Mouse (Mus musculus) G1E (cell line): ENCODE results near the gene Atf6b. TPM values are rescaled to one million over a fixed set of nuclear protein-coding genes. Genes with fewer than 3 reads are reported as not detected.

Experiments used
- ATAC-seq: 2 replicates; pipeline ENCODE4 v1.8.0; 2016; ENCODE audit warnings: mild to moderate bottlenecking; ENCODE audit not compliant: insufficient number of reproducible peaks, poor library complexity, low FRiP score, severe bottlenecking; ENCODE audit errors: extremely low read depth
- DNase-seq: peaks from one replicate; pipeline ENCODE4 v3.0.0; 2012; ENCODE audit warnings: low spot score
- H3K27me3 ChIP-seq: 2 replicates; pipeline ENCODE4 v1.6.1; 2012; ENCODE audit warnings: mild to moderate bottlenecking, low read length, inconsistent platforms; ENCODE audit not compliant: insufficient read depth
- H3K36me3 ChIP-seq: replicated peaks from 2 replicates; pipeline ENCODE3; 2012; ENCODE audit warnings: mild to moderate bottlenecking, inconsistent platforms
- H3K4me1 ChIP-seq: 2 replicates; pipeline ENCODE4 v1.6.1; 2012; ENCODE audit warnings: low read depth, low read length, inconsistent platforms, mixed read lengths; ENCODE audit not compliant: insufficient read depth
- H3K4me3 ChIP-seq: 2 replicates; pipeline ENCODE4 v1.5.1; 2012; ENCODE audit warnings: low read depth, mild to moderate bottlenecking, inconsistent platforms, low read length, moderate library complexity, mixed read lengths
- H3K9me3 ChIP-seq: replicated peaks from 2 replicates; pipeline ENCODE4 v1.6.1; 2012; ENCODE audit warnings: inconsistent platforms
- CTCF ChIP-seq: IDR thresholded peaks from 2 replicates; pipeline ENCODE4 v1.5.1; 2012; ENCODE audit warnings: low read depth, low read length, inconsistent platforms, mixed read lengths
- GATA1 ChIP-seq: IDR thresholded peaks from 2 replicates; pipeline ENCODE4 v1.6.1; 2012; ENCODE audit warnings: borderline replicate concordance, low read length, inconsistent platforms, mixed read lengths
- GATA2 ChIP-seq: IDR thresholded peaks from 2 replicates; pipeline ENCODE4 v1.6.1; 2012; ENCODE audit warnings: low read depth, low read length, inconsistent platforms, borderline replicate concordance
- POLR2AphosphoS5 ChIP-seq: IDR thresholded peaks from 2 replicates; pipeline ENCODE4 v1.6.1; 2012; ENCODE audit warnings: low read depth, low read length, inconsistent platforms; ENCODE audit not compliant: insufficient replicate concordance
- TAL1 ChIP-seq: conservative IDR thresholded peaks from 2 replicates; pipeline ENCODE4 v1.6.1; 2012; ENCODE audit warnings: low read depth, low read length, inconsistent platforms, mixed read lengths
- polyA plus RNA-seq: library from polyadenylated mRNA; stranded (reverse); fragments of >175 nt; gene quantifications from 2 replicates; pipeline ENCODE4 v1.2.3, GENCODE M21; 2012
- total RNA-seq, 2 experiments: library from RNA; stranded (forward) in 1 of 2; stranded (reverse) in 1 of 2; fragments of 200-1000 nt in 1 of 2; fragments of >200 nt in 1 of 2; fragmentation: Nextera tagmentation in 1 of 2; gene quantifications; 2 replicates each; pipeline ENCODE4 v1.2.3; 2014 to 2017

Atf6b gene
- total and polyA plus RNA-seq, 3 experiments = 9.2 to 89.0 (median 20.5) TPM

GRCm38 (mm10) chr17:34613830-34614229, 33.1 kb upstream of the Atf6b start:
- DNase-seq = no peak
- H3K36me3 ChIP-seq = peaks cover 85% of the 10 kb centered on the region

GRCm38 (mm10) chr17:34615871-34616270, 31.1 kb upstream of the Atf6b start, which contains the start of gene Egfl8:
Gene Egfl8 (minus strand): TSS chr17:34615971.
- no peak for TF ChIP-seq TAL1
- no peak for TF ChIP-seq GATA2
- TF ChIP-seq CTCF = no peak
- no peak for TF ChIP-seq GATA1
- no peak for ATAC-seq
- DNase-seq = no peak
- Histone ChIP-seq H3K27me3 (peaks cover 3% of the 10 kb centered on the region; the same call in 1 of the 2 replicates), H3K9me3 (no peaks in the 10 kb centered on the region), H3K4me3 (no peak within 1 kb of the TSS), H3K4me1 (peaks cover 62% of the 10 kb centered on the region), H3K36me3 (peaks cover 71% of the 10 kb centered on the region)

More at GRCm38 (mm10) chr17:34613830-34614229, 33.1 kb upstream of the Atf6b start:
- Histone ChIP-seq H3K9me3 (no peaks in the 10 kb centered on the region), H3K4me1 (peaks cover 78% of the 10 kb centered on the region), H3K27me3 (no peaks in the 10 kb centered on the region), H3K4me3 (peak overlapping the region; percentile 61; the same call in 1 of the 2 replicates)
- no peak for TF ChIP-seq CTCF
- no peak for TF ChIP-seq GATA2
- TF ChIP-seq POLR2AphosphoS5 = no peak
- TF ChIP-seq GATA1 = no peak
- TF ChIP-seq TAL1 = no peak
- ATAC-seq = no peak

DNA sequence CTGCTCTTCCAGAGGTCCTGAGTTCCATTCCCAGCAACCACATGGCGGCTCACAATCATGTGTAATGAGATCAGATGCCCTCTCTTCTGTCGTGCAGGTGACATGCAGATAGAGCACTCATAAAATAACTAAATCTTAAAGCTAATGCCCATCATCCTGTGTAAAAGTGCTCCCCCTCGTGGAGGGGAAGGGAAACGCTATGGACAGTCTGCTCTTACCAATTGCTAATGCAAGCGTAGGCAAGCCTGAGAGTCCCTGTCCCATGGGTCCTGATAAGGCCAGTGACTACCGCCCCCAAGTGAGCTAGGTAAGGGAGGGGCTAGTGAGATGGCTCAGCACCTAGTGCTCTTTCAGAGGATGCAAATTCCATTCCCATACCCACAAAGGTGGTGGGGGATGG, 27.9 kb upstream of the Atf6b start:
- H3K36me3 ChIP-seq = peaks cover 58% of the 10 kb centered on the region
- H3K27me3 ChIP-seq = peaks cover 5% of the 10 kb centered on the region; the same call in 1 of the 2 replicates
- ATAC-seq = no peak
- DNase-seq = no peak
- H3K9me3 ChIP-seq = no peaks in the 10 kb centered on the region
- TF ChIP-seq CTCF (peak; percentile 95), GATA2 (no peak), TAL1 (no peak)
- no peak overlapping the region for H3K4me3 ChIP-seq
- H3K4me1 ChIP-seq = peaks cover 38% of the 10 kb centered on the region

DNA sequence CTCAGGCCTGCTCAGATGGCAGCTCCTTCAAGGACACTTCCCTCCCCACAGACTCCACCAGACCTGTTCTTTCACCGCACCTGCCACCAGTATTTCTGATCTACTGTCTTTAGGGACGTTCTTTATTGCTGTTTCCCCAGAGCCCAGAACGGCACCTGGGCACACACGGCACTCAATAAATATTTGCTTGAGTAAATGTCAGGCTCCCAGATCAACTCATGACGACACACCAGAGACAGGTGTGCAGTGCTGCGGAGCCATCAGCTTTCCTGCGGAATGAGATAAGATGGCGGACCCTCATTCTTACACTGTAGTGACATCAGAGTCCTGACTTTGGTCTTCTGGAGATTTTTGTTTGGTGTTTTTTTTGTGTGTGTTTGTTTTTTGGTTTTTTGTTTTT, 25.9 kb upstream of the Atf6b start:
- ATAC-seq (no peak), DNase-seq (no peak)
- peaks cover 9% of the 10 kb centered on the region for H3K27me3 ChIP-seq
- peaks cover 43% of the 10 kb centered on the region for H3K36me3 ChIP-seq
- H3K4me3 ChIP-seq = no peak overlapping the region
- peaks cover 21% of the 10 kb centered on the region for H3K4me1 ChIP-seq
- no peaks in the 10 kb centered on the region for H3K9me3 ChIP-seq
- no peak for TF ChIP-seq POLR2AphosphoS5
- no peak for TF ChIP-seq GATA1
- no peak for TF ChIP-seq CTCF
- TF ChIP-seq GATA2 = no peak
- TF ChIP-seq TAL1 = no peak

GRCm38 (mm10) chr17:34623161-34623560, 23.8 kb upstream of the Atf6b start:
- Histone ChIP-seq H3K36me3 (peaks cover 27% of the 10 kb centered on the region), H3K4me3 (no peak overlapping the region), H3K9me3 (no peaks in the 10 kb centered on the region), H3K4me1 (peaks cover 34% of the 10 kb centered on the region), H3K27me3 (peaks cover 29% of the 10 kb centered on the region)
- DNase-seq = no peak
- no peak for ATAC-seq
- no peak for TF ChIP-seq CTCF
- TF ChIP-seq TAL1 = no peak
- no peak for TF ChIP-seq POLR2AphosphoS5

DNA sequence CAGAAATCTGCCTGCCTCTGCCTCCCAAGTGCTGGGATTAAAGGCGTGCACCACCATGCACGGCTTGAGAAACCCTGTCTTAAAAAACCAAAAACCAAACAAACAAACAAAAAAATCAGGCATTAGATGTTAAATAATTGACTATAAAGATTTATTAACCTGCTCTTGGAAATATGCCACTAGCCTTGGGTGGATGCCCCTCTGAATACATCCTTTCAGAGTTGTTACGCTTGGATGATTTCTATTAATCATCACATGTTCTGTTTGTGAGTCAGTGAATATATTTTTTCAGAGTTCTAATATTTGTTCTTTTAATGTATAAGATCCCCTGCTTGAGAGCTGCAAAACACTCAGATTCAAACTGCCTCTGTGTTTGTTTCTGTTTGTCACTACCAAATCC, 22.0 kb upstream of the Atf6b start:
- TF ChIP-seq TAL1 = no peak
- no peak for TF ChIP-seq POLR2AphosphoS5
- no peak for TF ChIP-seq GATA2
- TF ChIP-seq GATA1 = no peak
- no peak for TF ChIP-seq CTCF
- Histone ChIP-seq H3K4me1 (peaks cover 30% of the 10 kb centered on the region), H3K4me3 (no peak overlapping the region), H3K27me3 (peaks cover 38% of the 10 kb centered on the region), H3K36me3 (peaks cover 25% of the 10 kb centered on the region), H3K9me3 (no peaks in the 10 kb centered on the region)
- no peak for DNase-seq
- ATAC-seq = no peak
